Mouse (Mus musculus) neural tube, embryonic 11.5 days (tissue): ENCODE data around the gene Msh2. TPM values are rescaled to one million over a fixed set of nuclear protein-coding genes. Genes with fewer than 3 reads are reported as not detected.

ENCODE experiments used
- ATAC-seq: fragments of 200-750 bp; cut with Nextera tagmentation; 2 replicates; pipeline ENCODE4 v1.8.0; 2017; ENCODE audit warnings: moderate number of reproducible peaks, mild to moderate bottlenecking, moderate TSS enrichment, moderate library complexity; ENCODE audit not compliant: insufficient read depth, low FRiP score, low TSS enrichment
- DNase-seq: peaks from one replicate; pipeline ENCODE4 v3.0.0-alpha.2; 2015; ENCODE audit warnings: low spot score
- H3K27ac ChIP-seq: fragments of 300-500 bp; sonication (generic); 2 replicates; pipeline ENCODE4 v1.5.1; 2014; ENCODE audit warnings: low read depth, mild to moderate bottlenecking, low read length
- H3K27me3 ChIP-seq: fragments of 300-500 bp; sonication (generic); 2 replicates; pipeline ENCODE4 v1.6.1; 2014; ENCODE audit warnings: mild to moderate bottlenecking, low read length, mixed read lengths; ENCODE audit not compliant: control insufficient read depth, insufficient read depth
- H3K36me3 ChIP-seq: fragments of 300-500 bp; sonication (generic); 2 replicates; pipeline ENCODE4 v1.6.1; 2014; ENCODE audit warnings: mild to moderate bottlenecking, low read length, moderate library complexity, mixed read lengths; ENCODE audit not compliant: control insufficient read depth, insufficient read depth
- H3K4me1 ChIP-seq: fragments of 300-500 bp; sonication (generic); 2 replicates; pipeline ENCODE4 v1.6.1; 2014; ENCODE audit warnings: low read length, mixed read lengths; ENCODE audit not compliant: control insufficient read depth, insufficient read depth
- H3K4me2 ChIP-seq: fragments of 300-500 bp; sonication (generic); 2 replicates; pipeline ENCODE4 v1.6.1; 2014; ENCODE audit warnings: low read depth, mild to moderate bottlenecking, moderate library complexity
- H3K4me3 ChIP-seq: fragments of 300-500 bp; sonication (generic); 2 replicates; pipeline ENCODE4 v1.5.1; 2014; ENCODE audit warnings: low read depth, low read length
- H3K9ac ChIP-seq: fragments of 300-500 bp; sonication (generic); 2 replicates; pipeline ENCODE4 v1.6.1; 2014; ENCODE audit warnings: mild to moderate bottlenecking, low read length
- H3K9me3 ChIP-seq: fragments of 300-500 bp; sonication (generic); 2 replicates; pipeline ENCODE4 v1.6.1; 2016; ENCODE audit warnings: low read length; ENCODE audit not compliant: control insufficient read depth
- WGBS: fragments of 180-500 bp; shearing (Covaris S2); extraction: QIAGEN DNeasy Blood & Tissue Kit; methylation state at CpG from one replicate; pipeline ENCODE4 v1.1.7; 2014; 5-methylcytosine and 5-hydroxymethylcytosine counted together
- polyA plus RNA-seq: library from polyadenylated mRNA; unstranded; fragments of >200 nt; fragmentation: Nextera tagmentation; extraction: Ambion mirVana; gene quantifications from 2 replicates; pipeline ENCODE4 v1.2.1, GENCODE M21; 2014

Gene Msh2
- polyA plus RNA-seq, 1 experiment from 2014 or later, result 79.5 TPM

DNA sequence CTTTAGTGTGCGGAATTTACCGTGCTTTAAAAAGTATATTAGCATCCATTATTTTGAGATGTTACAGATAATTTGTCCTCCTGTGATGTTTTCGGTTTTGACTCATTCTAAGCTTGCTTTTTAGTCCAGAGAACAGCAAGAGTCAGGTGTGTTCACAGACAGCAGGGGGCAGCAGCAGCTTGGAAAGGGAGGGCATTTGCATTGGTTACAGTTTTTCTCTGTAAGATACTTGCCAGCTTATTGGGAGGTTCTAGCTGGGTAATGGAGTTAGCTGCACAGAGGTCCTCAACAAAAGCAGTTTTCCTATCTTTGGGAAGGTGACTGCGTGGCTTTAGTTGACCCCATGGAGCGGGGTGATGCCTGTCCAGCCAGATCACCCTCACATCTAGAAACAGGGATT is 19.8 kb downstream of the Msh2 start:
- Histone ChIP-seq H3K27me3 (no peaks in the 10 kb centered on the region), H3K9me3 (no peaks in the 10 kb centered on the region), H3K4me3 (no peak overlapping the region), H3K27ac (no peak overlapping the region), H3K4me2 (no peak overlapping the region), H3K9ac (no peak overlapping the region), H3K36me3 (0 out of 2 replicates have a peak, but pooled peaks cover 5% of the 10 kb centered on the region), H3K4me1 (no peaks in the 10 kb centered on the region)
- DNase-seq, result peak; percentile 72
- ATAC-seq, result no peak
- 92% methylated on average over 5 of the region's 5 CpGs for WGBS

DNA sequence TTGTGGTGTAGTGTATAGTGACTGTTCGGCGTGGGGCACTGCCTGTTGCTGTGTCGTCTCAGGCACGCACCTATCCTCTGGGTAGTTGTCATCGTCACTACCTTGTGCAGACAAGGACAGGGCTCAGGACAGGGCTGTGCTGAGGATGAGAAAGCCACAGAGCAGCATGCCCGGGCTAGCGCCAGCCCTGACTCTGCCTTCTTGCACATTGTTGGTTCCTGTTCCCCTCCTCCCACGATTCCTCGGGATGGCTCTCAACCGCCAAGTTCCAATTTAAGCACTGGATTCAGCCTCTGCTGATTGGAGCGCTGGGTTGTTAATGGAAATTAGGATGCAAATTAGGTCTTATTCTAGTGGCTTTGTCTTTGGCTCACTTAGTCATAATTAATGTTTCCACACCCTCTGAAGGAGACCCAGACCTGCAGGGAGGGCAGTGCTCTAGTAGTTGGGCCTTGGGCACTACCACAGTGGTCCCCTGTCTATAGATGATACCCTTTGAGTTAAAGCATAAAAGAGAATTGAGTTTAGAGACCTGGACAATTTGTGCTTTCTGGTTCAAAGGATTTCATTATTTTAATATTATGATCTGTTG is 23.8 kb downstream of the Msh2 start:
- Histone ChIP-seq H3K9me3 (no peaks in the 10 kb centered on the region), H3K27ac (no peak overlapping the region), H3K4me3 (no peak overlapping the region), H3K27me3 (no peaks in the 10 kb centered on the region), H3K4me1 (no peaks in the 10 kb centered on the region), H3K36me3 (peaks cover 2% of the 10 kb centered on the region; the same call in 1 of the 2 replicates), H3K9ac (no peak overlapping the region), H3K4me2 (no peak overlapping the region)
- 95% methylated on average over 11 of the region's 11 CpGs for WGBS
- no peak for ATAC-seq
- DNase-seq, result no peak

DNA sequence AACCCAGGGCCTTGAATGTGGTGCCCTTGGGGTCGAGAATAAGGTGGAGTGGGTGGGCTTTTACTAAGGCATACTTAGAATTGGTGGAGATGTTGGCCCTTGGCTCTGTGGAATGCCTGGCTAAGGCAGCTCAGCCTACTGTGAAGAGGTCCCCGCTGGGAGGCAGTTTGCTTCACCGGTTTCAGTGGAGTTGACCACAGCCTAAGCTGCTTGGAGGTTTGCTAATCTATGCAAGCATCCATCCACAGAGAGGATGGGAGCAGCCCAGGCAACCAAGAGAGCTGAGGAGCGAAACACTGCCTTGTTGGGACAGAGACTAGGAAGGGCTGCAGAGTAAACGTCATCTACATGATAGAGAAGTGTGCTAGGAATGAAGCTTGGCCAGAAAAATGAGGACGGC is 24.7 kb downstream of the Msh2 start:
- DNase-seq, result no peak
- H3K36me3 ChIP-seq, result peaks cover 2% of the 10 kb centered on the region; the same call in 1 of the 2 replicates
- 94% methylated on average over 6 of the region's 6 CpGs for WGBS
- H3K27me3 ChIP-seq, result no peaks in the 10 kb centered on the region
- H3K4me2 ChIP-seq, result no peak overlapping the region
- ATAC-seq, result no peak
- no peaks in the 10 kb centered on the region for H3K4me1 ChIP-seq
- no peak overlapping the region for H3K4me3 ChIP-seq
- no peak overlapping the region for H3K9ac ChIP-seq
- H3K9me3 ChIP-seq, result no peaks in the 10 kb centered on the region
- H3K27ac ChIP-seq, result no peak overlapping the region

DNA sequence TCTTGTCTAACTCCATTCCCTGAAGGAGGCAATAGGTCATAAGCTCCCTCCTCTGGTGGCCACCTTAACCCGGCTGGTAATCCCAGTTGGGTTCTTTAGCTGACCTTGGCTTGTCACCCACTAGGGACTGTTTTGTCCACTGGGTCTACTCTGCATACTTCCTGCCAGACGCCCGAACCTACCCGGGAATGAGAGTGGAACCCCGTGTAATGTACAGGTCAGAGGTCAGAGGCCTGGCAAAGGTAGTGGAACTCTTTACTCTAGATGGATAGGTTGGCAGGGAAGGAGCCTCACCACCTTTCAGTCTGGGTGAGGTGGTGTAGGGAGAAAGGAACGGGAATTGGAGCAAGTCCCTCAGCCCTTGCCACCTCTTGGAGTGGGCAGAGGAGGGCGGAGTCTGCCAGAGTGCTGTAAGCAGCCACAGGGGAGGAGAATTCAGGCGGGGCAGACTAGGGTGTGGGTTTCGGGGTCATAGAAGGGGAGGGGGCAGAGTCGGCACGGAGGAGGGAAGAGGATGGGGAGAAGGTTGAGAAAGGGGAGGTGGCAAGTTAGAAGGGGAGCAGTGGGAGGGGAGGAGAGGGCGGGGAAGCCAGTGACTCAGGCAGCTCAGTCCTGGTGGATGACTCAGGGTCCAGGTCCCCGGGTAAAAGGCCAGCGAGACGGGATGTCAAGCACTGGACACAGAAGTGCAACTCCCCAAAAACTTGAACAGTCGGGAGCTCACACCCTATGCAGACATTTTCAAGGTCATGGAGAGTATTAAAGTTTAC is 27.1 kb downstream of the Msh2 start:
- Histone ChIP-seq H3K4me1 (no peaks in the 10 kb centered on the region), H3K36me3 (peaks cover 2% of the 10 kb centered on the region; the same call in 1 of the 2 replicates), H3K27me3 (no peaks in the 10 kb centered on the region), H3K4me3 (no peak overlapping the region), H3K9me3 (no peaks in the 10 kb centered on the region), H3K9ac (no peak overlapping the region), H3K4me2 (no peak overlapping the region), H3K27ac (no peak overlapping the region)
- ATAC-seq (no peak), DNase-seq (no peak)
- WGBS, result 83% methylated on average over 16 of the region's 16 CpGs

DNA sequence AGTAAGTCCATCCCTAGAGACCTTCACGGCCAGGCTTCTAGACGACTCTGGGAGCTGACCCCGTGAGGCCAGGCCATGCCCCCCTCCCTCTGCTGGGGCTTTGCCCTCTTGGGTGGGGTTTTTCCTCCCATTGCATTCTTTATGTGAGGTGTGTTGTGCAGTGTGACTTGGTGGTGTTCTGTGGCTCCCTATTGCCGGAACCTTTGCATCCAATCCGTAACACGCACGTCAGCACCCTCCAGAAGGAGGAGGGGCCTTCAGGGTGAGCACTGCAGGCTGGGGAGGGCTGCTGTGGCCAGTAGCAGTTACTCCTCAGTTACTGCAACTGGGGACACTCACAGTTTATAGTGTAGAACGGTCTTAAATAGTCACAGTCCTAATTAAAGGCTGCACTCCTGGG is 28.0 kb downstream of the Msh2 start:
- WGBS, result 87% methylated on average over 8 of the region's 8 CpGs
- Histone ChIP-seq H3K9me3 (no peaks in the 10 kb centered on the region), H3K36me3 (peaks cover 2% of the 10 kb centered on the region; the same call in 1 of the 2 replicates), H3K27me3 (no peaks in the 10 kb centered on the region), H3K9ac (no peak overlapping the region), H3K27ac (no peak overlapping the region), H3K4me1 (no peaks in the 10 kb centered on the region), H3K4me3 (no peak overlapping the region), H3K4me2 (no peak overlapping the region)
- no peak for ATAC-seq
- no peak for DNase-seq

DNA sequence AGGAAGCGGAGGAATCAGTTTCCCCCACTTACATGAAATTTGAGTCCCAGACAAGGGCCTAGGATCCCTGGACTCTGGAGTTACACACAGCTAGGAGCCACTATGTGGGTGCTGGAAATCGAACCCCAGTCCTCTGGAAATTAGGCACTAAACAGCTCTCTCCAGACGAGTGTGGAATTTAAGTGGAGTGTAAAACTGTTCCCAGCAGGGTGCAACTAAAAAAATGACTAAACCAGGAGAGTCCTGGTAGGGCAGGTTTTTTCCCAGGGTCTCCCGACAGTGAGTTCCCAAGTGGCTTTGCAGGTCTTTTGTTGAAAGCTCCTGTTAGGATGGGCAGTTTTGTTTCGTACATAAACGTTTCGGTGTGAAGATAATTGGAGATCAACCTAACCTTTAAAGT is 52.6 kb downstream of the Msh2 start:
- WGBS, result 89% methylated on average over 7 of the region's 7 CpGs

DNA sequence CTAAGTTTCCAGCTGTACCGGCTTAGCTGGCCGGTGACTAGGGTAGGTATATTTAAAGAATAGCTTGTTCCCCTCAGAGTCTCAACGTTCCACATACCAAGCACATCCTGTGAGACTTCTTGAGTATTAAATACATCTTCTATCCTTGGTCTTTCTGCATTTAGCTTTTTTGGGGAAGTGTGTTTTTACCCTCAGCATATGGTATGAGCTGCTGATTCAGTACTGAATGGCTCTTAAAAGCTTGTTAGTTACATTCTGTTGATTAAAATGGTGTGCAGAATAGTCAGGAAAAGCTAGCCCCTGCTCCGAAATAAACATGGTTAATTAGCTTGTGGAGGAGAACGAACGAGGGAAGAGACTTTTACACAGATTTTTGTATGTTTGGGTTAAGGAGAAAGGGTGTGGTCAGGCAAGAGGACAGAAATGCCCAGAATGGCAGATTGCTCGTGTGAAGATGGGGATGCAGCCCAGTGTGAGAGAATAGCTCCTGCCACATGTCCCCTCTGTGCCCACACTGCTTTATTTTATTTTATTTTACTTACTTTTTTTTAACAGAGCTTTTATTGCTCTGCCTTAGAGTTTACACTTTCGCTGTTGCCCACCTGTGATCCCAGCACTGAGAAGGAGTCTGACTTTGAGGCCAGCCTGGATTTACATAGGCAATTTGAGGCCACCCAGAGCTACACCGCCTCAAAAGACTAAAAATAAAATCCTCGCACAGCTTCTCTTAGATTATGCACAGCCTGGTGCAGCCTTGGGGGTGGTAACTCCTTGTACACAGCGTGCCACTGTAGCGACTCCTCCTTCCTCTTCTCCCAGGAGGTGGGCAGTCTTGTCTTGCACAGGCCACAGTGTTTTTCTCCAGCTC is 54.6 kb downstream of the Msh2 start:
- no peak for DNase-seq
- Histone ChIP-seq H3K4me3 (no peak overlapping the region), H3K27me3 (no peaks in the 10 kb centered on the region), H3K36me3 (no peaks in the 10 kb centered on the region; the same call in 1 of the 2 replicates), H3K9me3 (no peaks in the 10 kb centered on the region), H3K27ac (no peak overlapping the region), H3K4me1 (no peaks in the 10 kb centered on the region), H3K9ac (no peak overlapping the region), H3K4me2 (no peak overlapping the region)
- 94% methylated on average over 12 of the region's 12 CpGs for WGBS
- no peak for ATAC-seq

More for the DNA sequence above, 52.6 kb downstream of the Msh2 start:
- Histone ChIP-seq H3K4me1 (no peaks in the 10 kb centered on the region), H3K27me3 (no peaks in the 10 kb centered on the region), H3K27ac (no peak overlapping the region), H3K4me2 (no peak overlapping the region), H3K36me3 (no peaks in the 10 kb centered on the region; the same call in 1 of the 2 replicates), H3K4me3 (no peak overlapping the region), H3K9ac (no peak overlapping the region), H3K9me3 (no peaks in the 10 kb centered on the region)
- ATAC-seq, result no peak
- DNase-seq, result no peak

DNA sequence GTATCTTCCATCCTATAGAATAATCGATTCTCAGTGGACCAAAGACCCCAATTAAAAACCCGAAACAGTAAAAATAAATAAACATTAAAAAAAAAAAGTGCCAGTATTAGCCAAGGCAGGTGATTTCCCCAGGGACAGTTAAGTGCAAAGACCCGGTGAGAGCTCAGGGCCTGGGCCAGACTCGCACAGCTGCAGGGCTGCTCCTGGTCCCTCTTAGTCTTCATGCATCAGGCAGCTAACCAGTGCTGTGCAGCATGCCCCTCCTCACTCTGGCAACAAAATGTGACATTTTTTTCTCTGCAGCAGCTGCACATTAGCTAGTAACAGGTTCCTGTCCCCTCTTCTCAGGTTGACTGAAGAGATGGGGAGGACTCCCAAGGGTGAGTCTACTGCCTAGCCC is 59.8 kb downstream of the Msh2 start:
- no peaks in the 10 kb centered on the region for H3K4me1 ChIP-seq
- no peak overlapping the region for H3K4me3 ChIP-seq
- DNase-seq, result no peak
- ATAC-seq, result no peak
- no peaks in the 10 kb centered on the region for H3K9me3 ChIP-seq
- no peak overlapping the region for H3K4me2 ChIP-seq
- H3K36me3 ChIP-seq, result no peaks in the 10 kb centered on the region
- no peak overlapping the region for H3K27ac ChIP-seq
- 83% methylated on average over 4 of the region's 4 CpGs for WGBS
- no peaks in the 10 kb centered on the region for H3K27me3 ChIP-seq
- H3K9ac ChIP-seq, result no peak overlapping the region
